Mouse (Mus musculus): ENCODE data around the gene Syne2. TPM values are rescaled to one million over a fixed set of nuclear protein-coding genes. Genes with fewer than 3 reads are reported as not detected.

Syne2 gene
- polyA plus RNA-seq, 1 experiment from 2014 or later, result 64.1 TPM

DNA sequence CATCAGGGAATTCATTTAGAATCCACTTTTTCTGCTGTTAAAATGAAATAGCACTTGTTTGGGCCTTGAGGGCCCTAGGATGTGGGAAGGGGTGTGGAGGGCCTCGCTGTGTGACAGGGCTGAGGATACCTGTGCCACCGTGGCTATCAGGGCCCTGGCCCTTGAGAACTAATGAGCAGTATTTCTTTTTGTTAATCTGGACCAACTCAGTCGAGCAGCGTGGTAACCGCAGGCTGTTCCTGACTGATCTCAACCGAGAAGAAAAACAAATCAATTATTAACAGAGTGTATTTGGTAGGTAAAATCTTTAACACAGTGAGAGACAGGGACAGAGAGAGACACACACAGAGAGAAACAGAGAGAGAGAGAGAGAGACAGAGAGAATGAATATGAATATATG, 34.5 kb downstream of the Syne2 start:
- Histone ChIP-seq H3K36me3 (ENCODE audit: control insufficient read depth, insufficient read depth, low read length) (no peaks in the 10 kb centered on the region), H3K27me3 (ENCODE audit: control insufficient read depth, insufficient read depth, low read length) (no peaks in the 10 kb centered on the region), H3K27ac (ENCODE audit: low read depth, low read length) (no peak overlapping the region; the same call in 1 of the 2 replicates), H3K4me3 (ENCODE audit: low read depth, low read length) (no peak overlapping the region), H3K9ac (ENCODE audit: low read depth, low read length) (no peak overlapping the region), H3K9me3 (replicated peaks; ENCODE audit: control insufficient read depth, low read length) (no peaks in the 10 kb centered on the region), H3K4me1 (ENCODE audit: control insufficient read depth, insufficient read depth, low read length) (peaks cover 47% of the 10 kb centered on the region), H3K4me2 (no peak overlapping the region)
- no peak for ATAC-seq (replicated peaks; ENCODE audit: insufficient number of reproducible peaks, low FRiP score, low TSS enrichment)
- WGBS (ENCODE audit: insufficient replicate concordance), result 56% methylated on average over 6 of the region's 6 CpGs

DNA sequence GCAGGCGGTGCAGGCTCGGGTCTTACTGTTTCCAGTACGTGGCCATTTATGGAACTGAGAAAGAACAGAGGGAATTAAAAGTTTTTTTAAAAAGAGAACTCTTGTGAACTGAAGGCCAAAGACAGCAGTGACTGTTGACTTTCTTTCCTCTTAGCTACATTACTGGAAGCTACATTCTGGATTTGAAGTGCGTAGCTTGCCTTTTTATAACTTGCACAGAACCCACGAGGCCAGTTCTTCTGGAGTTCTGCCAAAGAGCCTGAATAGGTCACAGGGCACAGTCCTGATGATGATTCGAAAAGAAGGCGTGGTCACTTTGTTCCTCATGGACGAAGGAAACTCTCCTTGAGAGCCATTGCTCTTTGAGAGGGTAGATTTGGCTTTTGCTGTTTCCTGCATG, 35.6 kb downstream of the Syne2 start:
- Histone ChIP-seq H3K36me3 (ENCODE audit: control insufficient read depth, insufficient read depth, low read length) (no peaks in the 10 kb centered on the region), H3K4me3 (ENCODE audit: low read depth, low read length) (peak overlapping the region; percentile 1; the same call in 1 of the 2 replicates), H3K4me1 (ENCODE audit: control insufficient read depth, insufficient read depth, low read length) (peaks cover 47% of the 10 kb centered on the region), H3K27ac (ENCODE audit: low read depth, low read length) (peak overlapping the region; percentile 72), H3K9me3 (replicated peaks; ENCODE audit: control insufficient read depth, low read length) (no peaks in the 10 kb centered on the region), H3K27me3 (ENCODE audit: control insufficient read depth, insufficient read depth, low read length) (no peaks in the 10 kb centered on the region), H3K9ac (ENCODE audit: low read depth, low read length) (0 out of 2 replicates have a peak overlapping the region, but pooled peaks have one; percentile 39), H3K4me2 (peak overlapping the region; percentile 52)
- 26% methylated on average over 8 of the region's 8 CpGs for WGBS (ENCODE audit: insufficient replicate concordance)
- ATAC-seq (replicated peaks; ENCODE audit: insufficient number of reproducible peaks, low FRiP score, low TSS enrichment), result no peak

DNA sequence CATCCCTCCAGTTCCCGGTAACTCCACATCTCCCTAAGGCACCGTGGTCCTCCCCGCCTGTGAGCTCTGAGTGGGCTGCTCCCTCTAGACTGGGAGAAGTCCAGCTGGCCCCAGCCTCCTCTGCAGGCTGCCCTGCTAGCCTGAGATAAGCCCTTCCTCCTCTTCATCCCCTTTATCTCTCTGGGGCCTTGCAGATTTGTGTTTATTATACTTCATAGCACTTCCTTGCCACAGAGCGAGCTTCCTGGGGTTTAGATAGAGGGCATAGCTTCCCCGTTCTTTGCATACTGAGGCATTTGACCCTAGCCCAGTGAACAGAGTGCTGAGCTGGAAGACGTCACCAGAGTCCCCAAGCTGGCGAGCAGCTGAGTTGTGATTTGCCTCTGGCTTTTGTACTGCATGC, 37.1 kb downstream of the Syne2 start:
- ATAC-seq (replicated peaks; ENCODE audit: insufficient number of reproducible peaks, low FRiP score, low TSS enrichment), result peak; percentile 76
- Histone ChIP-seq H3K4me3 (ENCODE audit: low read depth, low read length) (no peak overlapping the region), H3K4me2 (peak overlapping the region; percentile 39), H3K4me1 (ENCODE audit: control insufficient read depth, insufficient read depth, low read length) (peaks cover 46% of the 10 kb centered on the region), H3K27ac (ENCODE audit: low read depth, low read length) (peak overlapping the region; percentile 67), H3K9me3 (replicated peaks; ENCODE audit: control insufficient read depth, low read length) (no peaks in the 10 kb centered on the region), H3K36me3 (ENCODE audit: control insufficient read depth, insufficient read depth, low read length) (no peaks in the 10 kb centered on the region), H3K27me3 (ENCODE audit: control insufficient read depth, insufficient read depth, low read length) (no peaks in the 10 kb centered on the region), H3K9ac (ENCODE audit: low read depth, low read length) (no peak overlapping the region)
- 3% methylated on average over 7 of the region's 7 CpGs for WGBS (ENCODE audit: insufficient replicate concordance)

DNA sequence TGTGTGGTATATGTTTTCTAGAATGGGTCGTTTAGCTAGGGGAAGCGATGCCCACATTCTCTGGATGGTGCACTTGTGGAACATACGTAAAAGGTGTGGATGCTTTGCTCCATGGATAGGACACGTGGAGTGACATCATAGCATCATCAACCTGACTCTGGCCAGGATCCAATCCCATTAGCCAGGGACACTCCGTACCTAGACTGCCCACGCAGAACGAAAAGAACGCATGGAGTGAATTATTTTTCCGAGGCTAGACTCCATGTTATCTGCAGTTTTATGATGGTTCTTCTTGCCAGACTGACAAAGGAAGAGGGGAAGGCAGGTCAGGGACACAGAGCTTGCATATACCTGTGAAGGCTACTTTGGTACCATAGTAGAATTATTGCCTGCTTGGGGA, 37.7 kb downstream of the Syne2 start:
- WGBS (ENCODE audit: insufficient replicate concordance), result 74% methylated on average over 9 of the region's 9 CpGs
- Histone ChIP-seq H3K4me1 (ENCODE audit: control insufficient read depth, insufficient read depth, low read length) (peaks cover 42% of the 10 kb centered on the region), H3K36me3 (ENCODE audit: control insufficient read depth, insufficient read depth, low read length) (no peaks in the 10 kb centered on the region), H3K9me3 (replicated peaks; ENCODE audit: control insufficient read depth, low read length) (no peaks in the 10 kb centered on the region), H3K4me2 (no peak overlapping the region; the same call in 1 of the 2 replicates), H3K4me3 (ENCODE audit: low read depth, low read length) (no peak overlapping the region), H3K27ac (ENCODE audit: low read depth, low read length) (peak overlapping the region; percentile 67), H3K9ac (ENCODE audit: low read depth, low read length) (no peak overlapping the region), H3K27me3 (ENCODE audit: control insufficient read depth, insufficient read depth, low read length) (no peaks in the 10 kb centered on the region)
- ATAC-seq (replicated peaks; ENCODE audit: insufficient number of reproducible peaks, low FRiP score, low TSS enrichment), result no peak

DNA sequence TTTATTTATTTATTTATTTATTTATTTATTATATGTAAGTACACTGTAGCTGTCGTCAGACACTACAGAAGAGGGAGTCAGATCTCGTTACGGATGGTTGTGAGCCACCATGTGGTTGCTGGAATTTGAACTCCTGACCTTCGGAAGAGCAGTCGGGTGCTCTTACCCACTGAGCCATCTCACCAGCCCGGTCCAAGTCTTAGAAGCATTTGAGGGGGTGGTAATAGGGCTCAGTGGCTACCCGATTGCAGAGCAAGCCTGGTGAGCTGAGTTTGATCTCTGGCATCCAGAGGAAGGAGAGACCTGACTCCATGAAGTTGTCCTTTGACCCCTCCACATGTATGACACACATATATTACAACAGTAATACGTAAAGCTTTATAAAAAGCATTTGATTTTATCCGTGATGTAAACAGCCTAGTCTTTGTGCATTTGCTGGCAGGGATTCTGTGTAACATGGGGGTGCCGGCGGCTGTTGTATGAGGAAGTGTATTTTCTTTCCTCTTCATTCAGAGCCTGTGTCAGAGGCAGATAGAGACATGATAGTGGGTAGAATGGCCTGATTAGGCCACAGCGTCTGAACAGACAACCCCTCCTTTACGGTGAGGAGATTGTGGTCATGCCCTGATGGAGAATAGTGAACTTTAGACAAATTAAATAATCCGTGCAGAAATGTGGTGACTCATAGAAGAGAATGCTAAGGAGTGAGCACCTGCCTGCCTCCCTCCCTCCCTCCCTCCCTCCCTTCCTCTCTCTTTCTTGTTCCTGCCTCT, 38.3 kb downstream of the Syne2 start:
- ATAC-seq (replicated peaks; ENCODE audit: insufficient number of reproducible peaks, low FRiP score, low TSS enrichment), result no peak
- Histone ChIP-seq H3K27ac (ENCODE audit: low read depth, low read length) (no peak overlapping the region), H3K4me3 (ENCODE audit: low read depth, low read length) (no peak overlapping the region), H3K9me3 (replicated peaks; ENCODE audit: control insufficient read depth, low read length) (no peaks in the 10 kb centered on the region), H3K4me1 (ENCODE audit: control insufficient read depth, insufficient read depth, low read length) (peaks cover 42% of the 10 kb centered on the region), H3K4me2 (no peak overlapping the region), H3K9ac (ENCODE audit: low read depth, low read length) (no peak overlapping the region), H3K36me3 (ENCODE audit: control insufficient read depth, insufficient read depth, low read length) (no peaks in the 10 kb centered on the region), H3K27me3 (ENCODE audit: control insufficient read depth, insufficient read depth, low read length) (no peaks in the 10 kb centered on the region)
- 50% methylated on average over 14 of the region's 14 CpGs for WGBS (ENCODE audit: insufficient replicate concordance)

DNA sequence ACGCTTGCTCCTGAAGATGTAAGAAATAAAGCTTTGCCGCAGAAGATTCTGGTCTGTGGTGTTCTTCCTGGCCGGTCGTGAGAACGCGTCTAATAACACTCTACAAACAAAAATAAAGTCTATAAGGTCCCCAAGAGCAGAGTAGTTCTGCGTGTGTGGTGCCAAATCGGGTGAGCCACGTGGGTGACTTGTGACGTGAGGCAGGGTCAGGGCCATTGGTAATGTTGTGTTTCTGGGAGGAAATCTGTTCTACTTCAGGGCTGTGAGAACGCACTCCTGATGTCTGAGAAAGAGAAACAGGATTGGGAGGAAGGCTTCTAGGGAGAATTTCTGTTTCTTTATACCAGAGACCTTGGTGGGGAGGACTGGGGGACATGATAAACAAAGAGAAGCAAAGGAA, 42.0 kb downstream of the Syne2 start:
- Histone ChIP-seq H3K9me3 (replicated peaks; ENCODE audit: control insufficient read depth, low read length) (no peaks in the 10 kb centered on the region), H3K4me3 (ENCODE audit: low read depth, low read length) (no peak overlapping the region), H3K27ac (ENCODE audit: low read depth, low read length) (0 out of 2 replicates have a peak overlapping the region, but pooled peaks have one; percentile 35), H3K27me3 (ENCODE audit: control insufficient read depth, insufficient read depth, low read length) (no peaks in the 10 kb centered on the region), H3K4me2 (no peak overlapping the region), H3K9ac (ENCODE audit: low read depth, low read length) (no peak overlapping the region), H3K4me1 (ENCODE audit: control insufficient read depth, insufficient read depth, low read length) (peaks cover 20% of the 10 kb centered on the region), H3K36me3 (ENCODE audit: control insufficient read depth, insufficient read depth, low read length) (no peaks in the 10 kb centered on the region)
- WGBS (ENCODE audit: insufficient replicate concordance), result 67% methylated on average over 10 of the region's 11 CpGs
- ATAC-seq (replicated peaks; ENCODE audit: insufficient number of reproducible peaks, low FRiP score, low TSS enrichment), result no peak

DNA sequence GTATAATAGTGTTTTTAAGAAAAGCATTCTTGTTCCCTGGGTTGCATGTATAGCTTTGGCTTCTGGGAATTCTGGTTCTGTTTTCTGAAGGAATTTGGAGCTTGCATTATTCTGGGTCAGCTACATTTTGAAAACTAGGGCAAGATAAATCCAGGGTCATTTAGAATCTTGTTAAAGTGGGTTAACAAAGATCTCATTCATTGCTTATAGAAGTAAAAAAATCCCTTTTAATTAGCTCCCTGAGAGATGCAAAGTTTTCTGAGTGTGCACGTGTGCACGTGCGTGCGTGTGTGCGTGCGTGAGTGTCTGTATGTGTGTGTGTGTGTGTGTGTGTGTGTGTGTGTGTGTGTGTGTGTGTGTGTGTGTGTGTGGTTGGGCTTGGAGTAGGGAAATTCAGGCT, 42.9 kb downstream of the Syne2 start:
- no peak for ATAC-seq (replicated peaks; ENCODE audit: insufficient number of reproducible peaks, low FRiP score, low TSS enrichment)
- peaks cover 11% of the 10 kb centered on the region for H3K4me1 ChIP-seq (ENCODE audit: control insufficient read depth, insufficient read depth, low read length)
- H3K9me3 ChIP-seq (replicated peaks; ENCODE audit: control insufficient read depth, low read length), result no peaks in the 10 kb centered on the region
- no peak overlapping the region for H3K9ac ChIP-seq (ENCODE audit: low read depth, low read length)
- no peak overlapping the region for H3K27ac ChIP-seq (ENCODE audit: low read depth, low read length)
- H3K4me2 ChIP-seq, result no peak overlapping the region
- no peaks in the 10 kb centered on the region for H3K36me3 ChIP-seq (ENCODE audit: control insufficient read depth, insufficient read depth, low read length)
- 90% methylated on average over 6 of the region's 6 CpGs for WGBS (ENCODE audit: insufficient replicate concordance)
- H3K4me3 ChIP-seq (ENCODE audit: low read depth, low read length), result no peak overlapping the region
- H3K27me3 ChIP-seq (ENCODE audit: control insufficient read depth, insufficient read depth, low read length), result no peaks in the 10 kb centered on the region

DNA sequence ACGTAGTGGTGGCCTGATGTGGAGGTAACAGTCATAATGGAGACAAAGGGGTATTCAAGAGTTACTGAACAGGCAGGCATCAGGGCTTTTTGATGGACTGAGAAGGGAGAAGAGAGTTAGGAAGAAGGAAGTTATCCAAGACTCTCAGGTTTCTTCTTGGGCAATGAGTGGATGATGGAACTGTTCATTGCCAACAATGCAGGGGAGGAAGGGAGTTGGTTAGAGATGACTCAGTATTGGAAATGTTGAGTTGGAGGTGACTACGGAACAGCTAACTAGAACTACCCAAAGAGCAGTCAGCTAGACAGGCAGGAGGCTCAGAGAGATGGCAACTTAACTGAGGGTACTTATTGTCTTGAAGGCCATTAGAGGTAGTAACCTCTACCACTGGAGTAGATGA, 47.2 kb downstream of the Syne2 start:
- Histone ChIP-seq H3K36me3 (ENCODE audit: control insufficient read depth, insufficient read depth, low read length) (no peaks in the 10 kb centered on the region), H3K27me3 (ENCODE audit: control insufficient read depth, insufficient read depth, low read length) (no peaks in the 10 kb centered on the region), H3K4me3 (ENCODE audit: low read depth, low read length) (no peak overlapping the region), H3K9me3 (replicated peaks; ENCODE audit: control insufficient read depth, low read length) (no peaks in the 10 kb centered on the region), H3K27ac (ENCODE audit: low read depth, low read length) (no peak overlapping the region), H3K9ac (ENCODE audit: low read depth, low read length) (no peak overlapping the region), H3K4me2 (no peak overlapping the region), H3K4me1 (ENCODE audit: control insufficient read depth, insufficient read depth, low read length) (peaks cover 31% of the 10 kb centered on the region)
- no peak for ATAC-seq (replicated peaks; ENCODE audit: insufficient number of reproducible peaks, low FRiP score, low TSS enrichment)
- 83% methylated on average over 2 of the region's 2 CpGs for WGBS (ENCODE audit: insufficient replicate concordance)
